Mouse (Mus musculus): Measurements from ENCODE around the gene Polr3c.

GRCm38 (mm10) chr3:96698993-96699690, 28.3 kb downstream of the Polr3c start:
- TF ChIP-seq CTCF (IDR thresholded peaks at IDR 0.05; ENCODE audit: extremely low read depth, insufficient read length, insufficient replicate concordance, low read depth, low read length) (no peak), POLR2A (IDR thresholded peaks at IDR 0.05; ENCODE audit: low read depth, low read length) (no peak)

All from small intestine, adult 2 months (tissue).